Mouse (Mus musculus): ENCODE measurements at regions not wholly inside any gene's neighbourhood (a gene's known extent, or its start where the extent isn't known, plus 50 kb on each side); places are given as distances from the start of the nearest gene placed in this dataset.

DNA sequence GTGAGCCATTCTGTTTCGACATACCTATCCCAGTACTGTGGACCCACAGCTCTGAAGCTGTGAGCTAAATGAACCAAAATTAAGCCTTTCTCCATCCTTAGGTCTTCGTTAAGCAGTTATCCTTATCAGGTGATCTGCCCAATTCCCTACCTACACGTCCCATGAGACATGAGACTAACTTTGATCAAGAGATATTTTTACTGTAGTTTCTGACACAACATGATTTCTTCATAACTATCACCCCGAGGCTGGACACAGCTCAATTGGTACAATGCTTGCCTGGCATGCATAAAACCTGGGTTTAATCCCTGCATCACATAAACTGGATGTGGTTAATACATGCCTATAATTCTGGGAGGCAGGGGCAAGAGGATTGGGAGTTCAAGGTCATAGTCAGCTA is 82.2 kb upstream of the Elovl6 start:
- no peak for DNase-seq

- no peak for DNase-seq
These were observed 81.5 kb upstream of the Elovl6 start for GRCm38 (mm10) chr3:129450671-129451070.

DNA sequence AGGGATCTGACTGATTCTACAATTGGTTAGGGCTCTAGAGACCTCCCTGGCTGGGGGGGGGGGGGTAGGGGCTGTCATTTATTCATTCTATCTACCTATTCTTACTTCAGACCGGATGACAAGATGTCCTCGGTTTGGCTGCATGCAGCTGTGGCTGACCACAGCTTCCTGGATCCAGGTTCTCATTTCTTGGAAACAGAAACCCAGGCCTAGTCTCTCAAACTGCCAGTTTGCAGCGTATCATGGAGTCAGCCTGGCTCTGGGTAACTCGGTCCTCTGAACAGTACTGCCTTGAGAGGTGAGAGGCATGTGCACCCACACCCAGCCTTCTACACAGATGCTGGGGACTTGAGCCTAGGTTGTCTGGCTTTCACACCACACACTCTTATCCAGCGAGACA is 62.1 kb upstream of the Elovl6 start:
- DNase-seq, result no peak

DNA sequence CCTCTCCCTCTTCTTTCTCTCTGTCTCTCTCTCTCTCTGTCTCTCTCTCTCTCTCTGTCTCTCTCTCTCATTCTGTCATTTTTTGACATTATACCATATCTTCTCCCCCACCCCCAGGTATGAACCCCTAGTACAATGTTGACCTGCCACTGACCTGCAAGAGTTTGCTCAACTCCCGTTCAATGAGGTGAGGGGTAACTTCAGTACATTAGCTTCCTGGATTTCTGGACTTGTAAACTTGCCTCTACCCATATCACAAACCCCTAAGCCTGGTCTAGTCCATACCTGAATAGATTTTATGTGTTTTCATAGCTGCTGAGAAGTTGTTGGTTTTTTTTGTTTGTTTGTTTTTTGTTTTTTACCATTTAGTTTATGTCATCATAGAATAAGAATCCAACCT is 60.8 kb upstream of the Elovl6 start:
- no peak for DNase-seq

- no peak for DNase-seq
These were observed 60.1 kb upstream of the Elovl6 start for GRCm38 (mm10) chr3:129472008-129472407.

DNA sequence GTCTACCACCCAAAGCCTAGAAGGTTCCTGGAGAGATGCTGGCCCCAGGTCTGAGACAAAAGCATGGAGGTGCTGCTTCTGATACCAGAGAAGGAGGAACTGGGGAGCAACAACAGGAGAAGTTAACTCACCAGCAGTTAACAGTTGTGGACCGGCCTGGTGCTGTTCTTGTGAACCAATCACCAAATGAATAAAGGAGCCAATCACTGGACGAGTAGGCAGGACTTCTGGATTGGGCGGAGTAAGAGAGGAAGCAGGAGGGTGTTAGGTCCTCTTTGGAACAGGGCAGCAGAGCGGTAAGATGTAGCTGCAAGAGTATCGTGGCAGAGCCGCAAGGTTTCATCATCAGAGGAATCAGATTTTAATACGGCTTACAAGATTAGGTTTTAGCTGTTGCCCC is 57.7 kb upstream of the Elovl6 start:
- no peak for DNase-seq

DNA sequence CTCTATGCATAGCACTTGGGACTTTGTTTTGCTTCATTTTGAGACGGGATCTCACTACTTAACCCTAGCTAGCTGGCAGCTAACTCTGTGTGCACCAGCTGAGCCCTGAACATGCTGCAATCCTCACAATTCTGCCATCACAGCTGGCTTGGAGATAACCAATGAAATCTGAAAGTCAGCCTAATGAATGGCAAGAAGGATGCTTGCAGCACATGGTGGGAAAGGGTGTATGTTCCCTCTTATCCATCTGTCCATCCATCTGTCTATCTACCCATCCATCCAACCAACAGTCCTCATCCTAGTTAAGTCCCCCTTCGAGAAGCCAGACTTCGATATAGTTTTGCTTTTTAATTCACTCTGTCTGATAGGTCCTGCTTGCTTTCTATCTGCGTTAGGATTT is 55.9 kb upstream of the Elovl6 start:
- no peak for DNase-seq

- DNase-seq, result no peak
These were observed 54.1 kb upstream of the Elovl6 start for GRCm38 (mm10) chr3:129478093-129478492.

DNA sequence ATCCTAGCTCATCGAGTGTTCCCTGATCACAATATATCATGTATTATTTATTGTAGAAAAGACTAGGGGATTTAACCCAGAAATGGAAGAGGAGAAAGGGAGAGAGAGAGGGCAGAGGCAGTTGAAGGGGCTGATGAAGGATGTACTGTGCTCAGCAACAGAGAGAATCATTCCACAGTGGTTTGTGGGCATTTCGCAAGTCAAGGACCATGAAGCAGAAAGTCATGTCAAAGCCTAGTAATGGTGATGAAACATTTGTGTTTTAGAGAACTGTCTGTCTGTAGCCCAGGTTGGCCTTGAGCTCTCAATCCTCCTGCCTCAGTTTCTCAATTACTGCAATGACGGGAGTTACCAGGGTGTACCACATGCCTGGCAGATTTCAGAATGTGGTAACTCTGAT is 50.9 kb upstream of the Elovl6 start:
- DNase-seq, result no peak
